Mouse (Mus musculus) lung, postnatal 25 days (tissue): ENCODE results near the gene Pald1.
A peak's percentile ranks its signal among the peaks of the same experiment; 100 is the strongest.

Experiments
- DNase-seq: peaks from one replicate; pipeline ENCODE4 v3.0.0; 2022; ENCODE audit warnings: low spot score

Pald1 gene

GRCm38 (mm10) chr10:61369755-61370154 lies 13.6 kb downstream of the Pald1 start:
- DNase-seq: no peak

- peak; percentile 82 for DNase-seq
Observed at GRCm38 (mm10) chr10:61365902-61366301, 17.4 kb downstream of the Pald1 start.

- DNase-seq: no peak
Observed at GRCm38 (mm10) chr10:61364431-61364830, 18.9 kb downstream of the Pald1 start.

GRCm38 (mm10) chr10:61362992-61363391 lies 20.3 kb downstream of the Pald1 start:
- DNase-seq: no peak

GRCm38 (mm10) chr10:61362483-61362882 lies 20.8 kb downstream of the Pald1 start:
- DNase-seq: no peak

- no peak for DNase-seq
Observed at GRCm38 (mm10) chr10:61360667-61361066, 22.7 kb downstream of the Pald1 start.

GRCm38 (mm10) chr10:61359411-61359810 lies 23.9 kb downstream of the Pald1 start:
- no peak for DNase-seq

- DNase-seq: peak; percentile 56
Observed at GRCm38 (mm10) chr10:61357658-61358057, 25.7 kb downstream of the Pald1 start.

- DNase-seq: no peak
Observed at GRCm38 (mm10) chr10:61356568-61356967, 26.8 kb downstream of the Pald1 start.

GRCm38 (mm10) chr10:61356095-61356494 lies 27.2 kb downstream of the Pald1 start:
- no peak for DNase-seq

- DNase-seq: no peak
Observed at GRCm38 (mm10) chr10:61355611-61356010, 27.7 kb downstream of the Pald1 start.

- DNase-seq: no peak
Observed at GRCm38 (mm10) chr10:61351216-61351615, 32.1 kb downstream of the Pald1 start.

GRCm38 (mm10) chr10:61346374-61346773 lies 37.0 kb downstream of the Pald1 start:
- DNase-seq: peak; percentile 48

- no peak for DNase-seq
Observed at GRCm38 (mm10) chr10:61345179-61345578, 38.2 kb downstream of the Pald1 start.

GRCm38 (mm10) chr10:61343950-61344349 lies 39.4 kb downstream of the Pald1 start:
- DNase-seq: peak; percentile 48

- DNase-seq: no peak
Observed at GRCm38 (mm10) chr10:61342750-61343149, 40.6 kb downstream of the Pald1 start.

- peak; percentile 69 for DNase-seq
Observed at GRCm38 (mm10) chr10:61341557-61341956, 41.8 kb downstream of the Pald1 start.

- no peak for DNase-seq
Observed at GRCm38 (mm10) chr10:61341045-61341444, 42.3 kb downstream of the Pald1 start.

- no peak for DNase-seq
Observed at GRCm38 (mm10) chr10:61340247-61340646, 43.1 kb downstream of the Pald1 start.

GRCm38 (mm10) chr10:61339216-61339615 lies 44.1 kb downstream of the Pald1 start:
- no peak for DNase-seq

GRCm38 (mm10) chr10:61337665-61338064 lies 45.7 kb downstream of the Pald1 start:
- DNase-seq: no peak

- DNase-seq: no peak
Observed at GRCm38 (mm10) chr10:61336592-61336991, 46.7 kb downstream of the Pald1 start.

GRCm38 (mm10) chr10:61336137-61336536 lies 47.2 kb downstream of the Pald1 start:
- peak; percentile 71 for DNase-seq

- no peak for DNase-seq
Observed at GRCm38 (mm10) chr10:61334545-61334944, 48.8 kb downstream of the Pald1 start.

GRCm38 (mm10) chr10:61331046-61331445 lies 52.3 kb downstream of the Pald1 start:
- DNase-seq: peak; percentile 54
